ENCODE assay signal across 8 mouse cellular contexts in the genomic region with DNA sequence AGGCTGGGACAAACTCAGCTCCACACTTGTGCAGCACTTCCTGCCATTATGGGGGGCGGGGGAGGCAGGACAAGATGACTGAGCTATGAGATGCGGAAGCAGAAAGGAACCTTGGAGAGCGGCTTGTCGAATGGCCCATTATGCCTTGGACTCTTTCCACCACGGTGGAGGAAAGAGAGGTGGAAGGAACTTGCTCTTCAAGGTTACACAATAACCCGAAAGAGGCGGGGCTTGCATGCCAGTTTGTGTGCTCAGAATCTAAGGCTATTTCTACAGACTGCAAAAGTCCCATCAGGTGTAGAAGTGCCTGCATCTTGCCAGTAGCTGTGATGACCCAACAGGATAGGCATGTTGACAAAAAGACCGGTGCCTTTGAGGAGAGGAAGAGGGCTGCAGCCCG.
DNase-seq lines count a peak whose midpoint lies in the region; ATAC-seq and TF ChIP-seq lines count a peak whose summit lies in the region.

No protein-coding gene starts in this region.

- no peak for TF ChIP-seq CTCF in Patski (IDR thresholded peaks at IDR 0.05)
- no peak for TF ChIP-seq CTCF in lung, adult 2 months (IDR thresholded peaks at IDR 0.05; ENCODE audit: insufficient read depth, low read length)

- POLR2A ChIA-PET in Patski (lab: Charles Lee): no interaction called here

- TF ChIP-seq POLR2A in lung, adult 2 months (IDR thresholded peaks at IDR 0.05; ENCODE audit: borderline replicate concordance, extremely low read depth, low read depth, low read length): no peak

- intact Hi-C loops in gastrocnemius, postnatal 14 days (cut with DNase I; ENCODE audit: low total_unique reads): no loop called here

- H3K4me3 ChIP-seq in lung, adult 2 months (replicated peaks; ENCODE audit: extremely low read depth, low read depth, low read length): no peak overlapping the region

- in situ Hi-C loops in Patski (cut with MboI; ENCODE audit: low pct_unique_long_range_greater_than_20kb): no loop called here

- 11% methylated on average over 9 of the region's 9 CpGs for WGBS in lung, adult 2 months

- no peaks in the 10 kb centered on the region for H3K27me3 ChIP-seq in Patski

- peak; percentile 22 for DNase-seq in gastrocnemius, postnatal 25 days
- DNase-seq in gastrocnemius, postnatal 14 days: no peak
- DNase-seq in Patski (ENCODE audit: low read depth, low spot score): peak; percentile 60
- peak; percentile 19 for DNase-seq in heart, postnatal 4 days
- peak; percentile 74 for DNase-seq in lung, adult 2 months
- no peak for DNase-seq in retina, postnatal 1 day
- DNase-seq in thymus, adult 18-20 months: no peak

- ATAC-seq in Patski: peak; percentile 83
- no peak for ATAC-seq in megakaryocyte-erythroid progenitor cell, adult 5-6 weeks (replicated peaks; ENCODE audit: low FRiP score, low TSS enrichment, poor library complexity, severe bottlenecking)

- CTCF ChIA-PET in Patski (lab: Charles Lee): interaction anchor here (1.6 kb wide), 1 partner anchor 30 kb away, joined by 3 read pairs; no protein-coding TSS in a partner anchor

- H3K4me1 ChIP-seq in lung, adult 2 months (ENCODE audit: control insufficient read depth, insufficient read depth, low read length): no peaks in the 10 kb centered on the region

Comparison
In these comparisons a context has a peak if more than half of its experiments do, and no peak if none do; other contexts are left out.
1. DNase-seq: peak in gastrocnemius, postnatal 25 days (single experiment), Patski (single experiment), heart, postnatal 4 days (single experiment) and lung, adult 2 months (single experiment); none in gastrocnemius, postnatal 14 days (single experiment), retina, postnatal 1 day (single experiment) and thymus, adult 18-20 months (0 of 2).